Mouse (Mus musculus): ENCODE data around the gene Glod4. TPM values are rescaled to one million over a fixed set of nuclear protein-coding genes. Genes with fewer than 3 reads are reported as not detected.

Gene Glod4
- polyA plus RNA-seq, 1 experiment, result 165 TPM

GRCm38 (mm10) chr11:76287301-76287700 lies 43.8 kb upstream of the Glod4 start:
- TF ChIP-seq POLR2A (IDR thresholded peaks at IDR 0.05; ENCODE audit: insufficient read depth, low read length), result no peak
- TF ChIP-seq EP300 (IDR thresholded peaks at IDR 0.05; ENCODE audit: insufficient read depth, low read depth, low read length), result peak; percentile 99
- peaks cover 24% of the 10 kb centered on the region for H3K4me1 ChIP-seq (ENCODE audit: control insufficient read depth, insufficient read depth, low read length)
- no peaks in the 10 kb centered on the region for H3K27me3 ChIP-seq (ENCODE audit: control insufficient read depth, insufficient read depth, low read length, poor library complexity, severe bottlenecking)
- H3K36me3 ChIP-seq (ENCODE audit: control insufficient read depth, insufficient read depth, low read length, poor library complexity, severe bottlenecking), result no peaks in the 10 kb centered on the region
- H3K9me3 ChIP-seq (replicated peaks; ENCODE audit: control insufficient read depth, insufficient read depth, low read length, poor library complexity, severe bottlenecking), result no peaks in the 10 kb centered on the region
- peak overlapping the region; percentile 70 for H3K4me3 ChIP-seq (ENCODE audit: low read depth, low read length)
- H3K27ac ChIP-seq (ENCODE audit: insufficient read depth, low read length), result peak overlapping the region; percentile 97
- H3K9ac ChIP-seq (ENCODE audit: low read depth, poor library complexity, severe bottlenecking), result peak overlapping the region; percentile 56

DNA sequence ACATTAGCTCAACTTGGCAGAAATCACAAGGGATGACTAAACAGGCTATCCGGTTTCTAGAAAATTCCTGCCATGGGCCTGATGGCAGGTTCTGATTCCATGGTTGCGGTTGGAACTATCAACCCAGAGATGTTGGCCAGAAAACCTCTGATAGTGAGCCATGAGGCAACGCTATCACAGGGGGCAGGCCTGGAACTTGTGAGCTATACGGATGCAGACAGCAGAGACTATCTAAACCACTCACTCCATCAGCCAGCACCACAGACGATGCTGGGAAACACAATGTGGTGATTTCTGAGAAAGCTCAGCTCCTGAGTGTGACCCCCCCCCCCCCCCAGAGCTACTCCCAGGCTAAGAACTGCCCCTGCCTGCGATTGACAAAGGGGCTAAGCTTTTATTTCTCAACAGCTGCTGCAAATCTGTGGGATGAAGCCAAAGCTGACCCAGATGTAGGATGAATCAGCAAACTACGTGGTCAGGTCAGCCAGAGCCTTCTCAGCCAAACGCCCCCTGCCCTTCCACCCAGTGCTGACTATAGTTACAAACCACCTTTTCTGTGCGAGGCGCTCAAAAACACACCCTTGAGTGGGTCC lies 43.1 kb upstream of the Glod4 start:
- Histone ChIP-seq H3K9me3 (replicated peaks; ENCODE audit: control insufficient read depth, insufficient read depth, low read length, poor library complexity, severe bottlenecking) (no peaks in the 10 kb centered on the region), H3K4me3 (ENCODE audit: low read depth, low read length) (peak overlapping the region; percentile 70), H3K27me3 (ENCODE audit: control insufficient read depth, insufficient read depth, low read length, poor library complexity, severe bottlenecking) (no peaks in the 10 kb centered on the region), H3K4me1 (ENCODE audit: control insufficient read depth, insufficient read depth, low read length) (peaks cover 21% of the 10 kb centered on the region), H3K9ac (ENCODE audit: low read depth, poor library complexity, severe bottlenecking) (peak overlapping the region; percentile 56), H3K36me3 (ENCODE audit: control insufficient read depth, insufficient read depth, low read length, poor library complexity, severe bottlenecking) (no peaks in the 10 kb centered on the region), H3K27ac (ENCODE audit: insufficient read depth, low read length) (peak overlapping the region; percentile 97)
- no peak for TF ChIP-seq EP300 (IDR thresholded peaks at IDR 0.05; ENCODE audit: insufficient read depth, low read depth, low read length)
- no peak for TF ChIP-seq POLR2A (IDR thresholded peaks at IDR 0.05; ENCODE audit: insufficient read depth, low read length)
- TF ChIP-seq CTCF (IDR thresholded peaks at IDR 0.05; ENCODE audit: low read depth, low read length), result no peak

- Histone ChIP-seq H3K36me3 (ENCODE audit: control insufficient read depth, insufficient read depth, low read length, poor library complexity, severe bottlenecking) (no peaks in the 10 kb centered on the region), H3K9me3 (replicated peaks; ENCODE audit: control insufficient read depth, insufficient read depth, low read length, poor library complexity, severe bottlenecking) (no peaks in the 10 kb centered on the region), H3K4me3 (ENCODE audit: low read depth, low read length) (peak overlapping the region; percentile 30; the same call in 1 of the 2 replicates), H3K9ac (ENCODE audit: low read depth, poor library complexity, severe bottlenecking) (peak overlapping the region; percentile 56), H3K4me1 (ENCODE audit: control insufficient read depth, insufficient read depth, low read length) (peaks cover 19% of the 10 kb centered on the region), H3K27me3 (ENCODE audit: control insufficient read depth, insufficient read depth, low read length, poor library complexity, severe bottlenecking) (no peaks in the 10 kb centered on the region), H3K27ac (ENCODE audit: insufficient read depth, low read length) (peak overlapping the region; percentile 97)
- TF ChIP-seq CTCF (IDR thresholded peaks at IDR 0.05; ENCODE audit: low read depth, low read length) (no peak), EP300 (IDR thresholded peaks at IDR 0.05; ENCODE audit: insufficient read depth, low read depth, low read length) (peak; percentile 55; the same call in 1 of the 2 replicates), POLR2A (IDR thresholded peaks at IDR 0.05; ENCODE audit: insufficient read depth, low read length) (no peak)
Measured at GRCm38 (mm10) chr11:76285431-76286075, 42.0 kb upstream of the Glod4 start.

DNA sequence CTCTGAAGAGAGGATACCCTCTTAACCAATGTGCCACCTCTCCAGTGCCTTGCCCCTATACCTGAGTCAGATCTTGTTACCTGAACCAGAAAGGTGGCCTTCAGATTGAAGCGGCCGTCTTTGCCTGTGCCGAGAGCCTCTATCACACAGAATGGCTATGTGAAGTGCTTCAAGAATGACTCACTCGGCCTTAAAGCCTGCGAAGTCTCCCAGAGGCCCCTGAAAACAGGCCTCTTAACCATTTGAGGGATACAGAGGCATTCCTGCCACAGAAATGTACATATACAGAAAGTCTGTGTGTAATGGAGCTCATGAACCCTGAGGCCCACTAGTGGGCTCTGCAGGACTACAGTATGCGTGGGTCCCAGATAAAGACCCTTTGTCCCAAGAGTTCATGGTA lies 40.3 kb upstream of the Glod4 start:
- H3K9ac ChIP-seq (ENCODE audit: low read depth, poor library complexity, severe bottlenecking), result no peak overlapping the region
- no peaks in the 10 kb centered on the region for H3K36me3 ChIP-seq (ENCODE audit: control insufficient read depth, insufficient read depth, low read length, poor library complexity, severe bottlenecking)
- H3K27me3 ChIP-seq (ENCODE audit: control insufficient read depth, insufficient read depth, low read length, poor library complexity, severe bottlenecking), result no peaks in the 10 kb centered on the region
- H3K4me3 ChIP-seq (ENCODE audit: low read depth, low read length), result no peak overlapping the region
- peaks cover 12% of the 10 kb centered on the region for H3K4me1 ChIP-seq (ENCODE audit: control insufficient read depth, insufficient read depth, low read length)
- no peaks in the 10 kb centered on the region for H3K9me3 ChIP-seq (replicated peaks; ENCODE audit: control insufficient read depth, insufficient read depth, low read length, poor library complexity, severe bottlenecking)
- TF ChIP-seq CTCF (IDR thresholded peaks at IDR 0.05; ENCODE audit: low read depth, low read length), result no peak
- TF ChIP-seq EP300 (IDR thresholded peaks at IDR 0.05; ENCODE audit: insufficient read depth, low read depth, low read length), result no peak
- TF ChIP-seq POLR2A (IDR thresholded peaks at IDR 0.05; ENCODE audit: insufficient read depth, low read length), result no peak
- 0 out of 2 replicates have a peak overlapping the region, but pooled peaks have one; percentile 21 for H3K27ac ChIP-seq (ENCODE audit: insufficient read depth, low read length)

DNA sequence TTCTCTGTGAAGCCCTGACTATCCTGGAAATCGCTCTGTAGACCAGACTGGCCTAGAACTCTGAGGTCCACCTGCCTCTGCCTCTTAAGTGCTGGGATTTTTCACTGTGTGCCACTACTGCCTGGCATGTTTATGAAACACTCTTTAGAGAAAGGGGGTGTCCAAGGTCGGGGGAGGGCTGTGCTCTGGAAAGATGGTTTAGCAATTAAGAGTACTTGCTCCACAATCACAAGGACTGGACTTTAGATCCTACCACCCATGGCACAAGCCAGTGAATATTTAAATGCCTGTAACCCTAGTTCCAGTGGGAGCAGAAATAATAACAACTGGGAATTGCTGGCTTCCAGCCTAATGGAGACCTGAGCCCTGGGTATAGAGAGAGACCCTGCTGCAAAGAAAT lies 36.4 kb upstream of the Glod4 start:
- Histone ChIP-seq H3K9me3 (replicated peaks; ENCODE audit: control insufficient read depth, insufficient read depth, low read length, poor library complexity, severe bottlenecking) (no peaks in the 10 kb centered on the region), H3K36me3 (ENCODE audit: control insufficient read depth, insufficient read depth, low read length, poor library complexity, severe bottlenecking) (peaks cover 9% of the 10 kb centered on the region), H3K9ac (ENCODE audit: low read depth, poor library complexity, severe bottlenecking) (no peak overlapping the region), H3K4me1 (ENCODE audit: control insufficient read depth, insufficient read depth, low read length) (peaks cover 2% of the 10 kb centered on the region), H3K4me3 (ENCODE audit: low read depth, low read length) (no peak overlapping the region), H3K27me3 (ENCODE audit: control insufficient read depth, insufficient read depth, low read length, poor library complexity, severe bottlenecking) (no peaks in the 10 kb centered on the region), H3K27ac (ENCODE audit: insufficient read depth, low read length) (no peak overlapping the region)
- no peak for TF ChIP-seq CTCF (IDR thresholded peaks at IDR 0.05; ENCODE audit: low read depth, low read length)
- TF ChIP-seq POLR2A (IDR thresholded peaks at IDR 0.05; ENCODE audit: insufficient read depth, low read length), result no peak
- TF ChIP-seq EP300 (IDR thresholded peaks at IDR 0.05; ENCODE audit: insufficient read depth, low read depth, low read length), result no peak
